Mouse (Mus musculus): ENCODE results near the gene Fntb. TPM values are rescaled to one million over a fixed set of nuclear protein-coding genes. Genes with fewer than 3 reads are reported as not detected.

The Fntb gene
- total and polyA plus RNA-seq, 2 experiments from 2014 or later, result 33.2 to 36.2 TPM

GRCm38 (mm10) chr12:76947487-76947886, 182.1 kb downstream of the Fntb start:
- Histone ChIP-seq H3K27ac (no peak overlapping the region), H3K4me1 (ENCODE audit: insufficient read depth, low read length) (no peaks in the 10 kb centered on the region), H3K4me2 (ENCODE audit: low read depth, low read length) (no peak overlapping the region), H3K9me3 (ENCODE audit: low read length) (no peaks in the 10 kb centered on the region), H3K9ac (replicated peaks; ENCODE audit: low read length) (no peak overlapping the region), H3K4me3 (ENCODE audit: low read length) (no peak overlapping the region), H3K36me3 (ENCODE audit: insufficient read depth, low read length) (peaks cover 56% of the 10 kb centered on the region), H3K27me3 (ENCODE audit: insufficient read depth, low read length) (no peaks in the 10 kb centered on the region)
- no peak for ATAC-seq
- WGBS, result 96% methylated on average over 3 of the region's 3 CpGs
- TF ChIP-seq CTCF (IDR thresholded peaks at IDR 0.05; ENCODE audit: low read depth), result no peak
- no peak for DNase-seq (ENCODE audit: low spot score)

DNA sequence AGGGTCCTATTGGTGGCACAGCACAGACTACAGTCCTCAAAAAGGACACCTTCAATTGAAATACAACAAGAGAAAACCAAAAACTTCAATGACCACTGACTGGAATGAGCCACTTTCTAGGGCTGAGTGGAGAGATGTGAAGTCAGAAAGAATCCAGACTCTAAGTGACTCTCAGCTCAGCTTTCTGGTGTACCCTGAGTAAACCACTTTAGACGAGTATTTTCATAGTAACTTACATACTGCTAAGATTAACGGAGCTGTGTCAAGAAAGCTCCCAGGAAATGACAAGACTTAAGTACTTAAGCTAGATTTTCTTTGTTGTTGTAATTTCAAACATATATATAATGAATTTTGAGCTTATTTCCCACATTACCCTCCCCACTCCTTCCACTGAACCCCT, 182.8 kb downstream of the Fntb start:
- Histone ChIP-seq H3K4me1 (ENCODE audit: insufficient read depth, low read length) (no peaks in the 10 kb centered on the region), H3K27me3 (ENCODE audit: insufficient read depth, low read length) (no peaks in the 10 kb centered on the region), H3K4me3 (ENCODE audit: low read length) (no peak overlapping the region), H3K9me3 (ENCODE audit: low read length) (no peaks in the 10 kb centered on the region), H3K9ac (replicated peaks; ENCODE audit: low read length) (no peak overlapping the region), H3K4me2 (ENCODE audit: low read depth, low read length) (no peak overlapping the region), H3K27ac (no peak overlapping the region), H3K36me3 (ENCODE audit: insufficient read depth, low read length) (peaks cover 63% of the 10 kb centered on the region)
- 97% methylated on average over 2 of the region's 2 CpGs for WGBS
- DNase-seq (ENCODE audit: low spot score) (no peak), ATAC-seq (no peak)
- TF ChIP-seq CTCF (IDR thresholded peaks at IDR 0.05; ENCODE audit: low read depth), result no peak

DNA sequence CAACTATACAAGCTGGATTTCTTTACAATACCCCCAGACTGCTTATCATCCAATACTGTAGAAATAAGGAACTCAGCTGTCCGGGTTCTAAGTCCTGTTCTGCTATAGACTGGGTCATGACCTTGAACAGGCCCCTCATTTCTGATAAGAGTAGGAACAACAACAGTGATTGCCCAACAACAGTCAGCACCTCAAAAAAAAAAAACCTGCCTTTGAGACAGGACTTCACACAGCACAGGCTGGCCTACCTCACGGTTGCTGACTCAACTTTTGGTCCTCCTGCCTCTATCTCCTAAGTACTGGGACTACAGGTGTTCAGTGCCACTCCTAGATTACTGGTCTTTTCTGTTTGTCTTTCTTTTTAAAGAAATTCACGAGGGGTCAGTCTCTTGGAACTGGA, 183.4 kb downstream of the Fntb start:
- H3K9ac ChIP-seq (replicated peaks; ENCODE audit: low read length), result no peak overlapping the region

GRCm38 (mm10) chr12:76950330-76950729, 184.9 kb downstream of the Fntb start:
- peaks cover 7% of the 10 kb centered on the region for H3K4me1 ChIP-seq (ENCODE audit: insufficient read depth, low read length)
- ATAC-seq, result no peak
- H3K9me3 ChIP-seq (ENCODE audit: low read length), result no peaks in the 10 kb centered on the region
- no peak overlapping the region for H3K27ac ChIP-seq
- no peak overlapping the region for H3K4me3 ChIP-seq (ENCODE audit: low read length)
- no peaks in the 10 kb centered on the region for H3K27me3 ChIP-seq (ENCODE audit: insufficient read depth, low read length)
- no peak for TF ChIP-seq CTCF (IDR thresholded peaks at IDR 0.05; ENCODE audit: low read depth)
- H3K4me2 ChIP-seq (ENCODE audit: low read depth, low read length), result no peak overlapping the region
- H3K36me3 ChIP-seq (ENCODE audit: insufficient read depth, low read length), result peaks cover 70% of the 10 kb centered on the region
- H3K9ac ChIP-seq (replicated peaks; ENCODE audit: low read length), result no peak overlapping the region
- DNase-seq (ENCODE audit: low spot score), result no peak
- WGBS, result 92% methylated on average over 5 of the region's 5 CpGs

More for the DNA sequence above, 183.4 kb downstream of the Fntb start:
- Histone ChIP-seq H3K27ac (no peak overlapping the region), H3K4me1 (ENCODE audit: insufficient read depth, low read length) (peaks cover 1% of the 10 kb centered on the region), H3K4me3 (ENCODE audit: low read length) (no peak overlapping the region), H3K27me3 (ENCODE audit: insufficient read depth, low read length) (no peaks in the 10 kb centered on the region), H3K9me3 (ENCODE audit: low read length) (no peaks in the 10 kb centered on the region), H3K4me2 (ENCODE audit: low read depth, low read length) (no peak overlapping the region), H3K36me3 (ENCODE audit: insufficient read depth, low read length) (peaks cover 69% of the 10 kb centered on the region)
- no peak for TF ChIP-seq CTCF (IDR thresholded peaks at IDR 0.05; ENCODE audit: low read depth)
- DNase-seq (ENCODE audit: low spot score) (no peak), ATAC-seq (no peak)
- WGBS, result 86% methylated on average over 3 of the region's 3 CpGs

DNA sequence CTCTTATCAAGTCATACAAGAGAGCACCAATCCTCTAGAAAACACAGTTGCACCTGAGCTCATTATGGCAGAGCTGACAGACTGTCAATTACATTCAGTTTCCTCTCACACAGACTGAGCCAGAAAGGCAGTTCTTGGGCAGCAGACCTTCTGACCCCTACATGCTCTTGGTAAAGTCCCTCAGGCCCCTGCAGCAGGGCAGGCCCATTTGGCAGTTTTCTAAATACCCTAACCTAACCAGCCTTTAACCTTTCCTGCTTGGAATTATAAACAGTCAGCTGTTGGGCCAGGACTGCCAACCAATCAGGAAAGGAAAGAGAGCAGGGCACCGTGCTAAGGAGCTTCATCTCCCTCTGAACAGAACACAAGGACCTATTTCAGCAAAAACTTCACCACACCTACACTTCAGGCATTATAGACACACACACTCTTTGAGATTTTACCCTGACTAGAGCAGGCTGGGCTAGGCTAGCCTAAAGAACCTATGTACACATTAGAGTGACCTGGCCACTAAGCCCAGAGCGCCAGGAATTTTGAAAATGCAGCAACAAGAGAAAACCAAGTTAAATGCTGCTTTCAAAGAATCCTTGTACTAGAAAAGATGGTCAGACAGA, 188.5 kb downstream of the Fntb start:
- DNase-seq (ENCODE audit: low spot score), result no peak
- Histone ChIP-seq H3K4me1 (ENCODE audit: insufficient read depth, low read length) (peaks cover 7% of the 10 kb centered on the region), H3K27ac (peak overlapping the region; percentile 69; the same call in 1 of the 2 replicates), H3K4me3 (ENCODE audit: low read length) (no peak overlapping the region), H3K9ac (replicated peaks; ENCODE audit: low read length) (no peak overlapping the region), H3K4me2 (ENCODE audit: low read depth, low read length) (no peak overlapping the region), H3K36me3 (ENCODE audit: insufficient read depth, low read length) (peaks cover 55% of the 10 kb centered on the region; the same call in 1 of the 2 replicates), H3K9me3 (ENCODE audit: low read length) (no peaks in the 10 kb centered on the region), H3K27me3 (ENCODE audit: insufficient read depth, low read length) (no peaks in the 10 kb centered on the region)
- 78% methylated on average over 2 of the region's 2 CpGs for WGBS
- no peak for ATAC-seq
- TF ChIP-seq CTCF (IDR thresholded peaks at IDR 0.05; ENCODE audit: low read depth), result no peak

DNA sequence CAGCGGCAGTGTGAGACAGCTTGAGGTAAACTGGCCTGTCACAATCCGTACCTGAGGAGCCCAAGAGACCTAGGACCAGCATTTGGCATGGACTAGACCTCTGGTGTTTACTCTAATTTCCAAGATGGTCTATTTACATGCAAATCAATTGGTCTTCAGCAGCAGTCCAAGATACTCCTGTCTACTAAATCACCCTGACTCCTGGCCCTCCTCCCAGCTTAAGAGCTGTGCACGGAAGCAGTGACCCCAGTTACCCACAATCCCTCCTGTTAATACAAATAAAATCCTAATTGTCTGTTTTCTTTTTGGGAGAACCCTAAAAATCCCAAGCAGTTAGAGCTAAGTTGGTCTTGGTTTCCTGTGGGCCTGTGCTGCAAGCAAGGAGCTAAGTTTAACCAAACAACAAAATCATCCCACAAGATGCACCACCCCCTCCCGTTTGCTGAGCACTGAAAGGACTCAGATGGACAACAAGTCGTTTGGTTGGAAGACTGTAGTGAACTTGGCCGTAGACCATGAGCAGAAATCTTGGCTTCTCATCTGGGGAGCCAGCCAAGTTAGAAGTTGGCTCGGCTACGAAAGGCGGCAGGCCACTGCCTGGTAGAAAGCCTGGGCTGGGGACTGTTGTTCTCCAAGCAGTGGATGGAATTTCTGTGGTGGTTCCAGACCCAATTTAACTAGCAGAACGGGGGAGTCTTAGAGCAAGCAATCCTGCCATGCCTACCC, 189.5 kb downstream of the Fntb start:
- Histone ChIP-seq H3K9me3 (ENCODE audit: low read length) (no peaks in the 10 kb centered on the region), H3K9ac (replicated peaks; ENCODE audit: low read length) (no peak overlapping the region; the same call in 1 of the 2 replicates), H3K27me3 (ENCODE audit: insufficient read depth, low read length) (no peaks in the 10 kb centered on the region), H3K4me1 (ENCODE audit: insufficient read depth, low read length) (peaks cover 7% of the 10 kb centered on the region), H3K4me3 (ENCODE audit: low read length) (no peak overlapping the region), H3K4me2 (ENCODE audit: low read depth, low read length) (no peak overlapping the region), H3K27ac (peak overlapping the region; percentile 69), H3K36me3 (ENCODE audit: insufficient read depth, low read length) (peaks cover 52% of the 10 kb centered on the region)
- no peak for TF ChIP-seq CTCF (IDR thresholded peaks at IDR 0.05; ENCODE audit: low read depth)
- DNase-seq (ENCODE audit: low spot score), result peak; percentile 89
- WGBS, result 47% methylated on average over 10 of the region's 10 CpGs
- ATAC-seq, result peak; percentile 92

GRCm38 (mm10) chr12:76957688-76958087, 192.3 kb downstream of the Fntb start:
- Histone ChIP-seq H3K36me3 (ENCODE audit: insufficient read depth, low read length) (peaks cover 26% of the 10 kb centered on the region), H3K9ac (replicated peaks; ENCODE audit: low read length) (no peak overlapping the region), H3K27ac (no peak overlapping the region), H3K4me1 (ENCODE audit: insufficient read depth, low read length) (peaks cover 17% of the 10 kb centered on the region), H3K27me3 (ENCODE audit: insufficient read depth, low read length) (no peaks in the 10 kb centered on the region), H3K4me2 (ENCODE audit: low read depth, low read length) (no peak overlapping the region), H3K4me3 (ENCODE audit: low read length) (no peak overlapping the region), H3K9me3 (ENCODE audit: low read length) (no peaks in the 10 kb centered on the region)
- WGBS, result 83% methylated on average over 5 of the region's 5 CpGs
- no peak for TF ChIP-seq CTCF (IDR thresholded peaks at IDR 0.05; ENCODE audit: low read depth)
- DNase-seq (ENCODE audit: low spot score), result no peak
- no peak for ATAC-seq
